ENCODE assay signal across 18 mouse cellular contexts in genomic region chr14:121829816-121830442, GRCm38 (mm10). TPM values are rescaled to one million over a fixed set of nuclear protein-coding genes. Genes with fewer than 3 reads are reported as not detected.
A peak's percentile ranks its signal among the peaks of the same experiment; 100 is the strongest.
DNase-seq lines count a peak whose midpoint lies in the region; ATAC-seq and TF ChIP-seq lines count a peak whose summit lies in the region.
"Had no signal": no experiment of that assay in that cellular context is flagged by ENCODE, and none has a peak within 500 bp of the region (broad histone marks: within the 10 kb centered on the region; RNA-seq: fewer than 3 reads in every experiment).

No protein-coding gene starts in this region.

- no peaks in the 10 kb centered on the region for H3K36me3 ChIP-seq in spleen, adult 2 months (ENCODE audit: control insufficient read depth, insufficient read depth, low read length)
- no peaks in the 10 kb centered on the region for H3K36me3 ChIP-seq in splenic B cell, adult 2 months (ENCODE audit: control insufficient read depth, insufficient read depth, low read length, poor library complexity, severe bottlenecking)
- H3K36me3 ChIP-seq in hindbrain, embryonic 11.5 days (ENCODE audit: control insufficient read depth, insufficient read depth, low read length) = no peaks in the 10 kb centered on the region
- H3K36me3 ChIP-seq: embryonic facial prominence, embryonic 10.5 days; lung, embryonic 15.5 days; midbrain, embryonic 10.5 days had no signal

- no peak for TF ChIP-seq POLR2A in spleen, adult 2 months (IDR thresholded peaks at IDR 0.05; ENCODE audit: low read depth, low read length)

- no peak overlapping the region for H3K4me3 ChIP-seq in spleen, adult 2 months (ENCODE audit: extremely low read depth, insufficient read depth, insufficient read length)
- no peak overlapping the region for H3K4me3 ChIP-seq in hindbrain, embryonic 11.5 days (ENCODE audit: low read depth, low read length)
- H3K4me3 ChIP-seq: embryonic facial prominence, embryonic 10.5 days; erythroblast, embryonic 14.5 days; lung, embryonic 15.5 days; midbrain, embryonic 10.5 days had no signal

- peak in 1 of 2 experiments; percentile 22 for DNase-seq in spleen, adult 2 months (ENCODE audit: low read depth in 1 of 2, low spot score in 2 of 2)
- no peak for DNase-seq in spleen, adult 12 weeks (ENCODE audit: low spot score)
- peak; percentile 5 for DNase-seq in splenic B cell, adult 2 months (ENCODE audit: low read depth, low spot score)
- DNase-seq in hindbrain, embryonic 11.5 days (ENCODE audit: low spot score) = no peak
- no peak for DNase-seq in testis, postnatal 10 days (ENCODE audit: low spot score)
- DNase-seq in heart, postnatal 25 days (ENCODE audit: low spot score) = no peak
- DNase-seq: B cell, adult 2 months; cerebellum, postnatal 14 days; forebrain, postnatal 0 days; kidney, adult 18-20 months; kidney, postnatal 25 days had no signal

- H3K9ac ChIP-seq in hindbrain, embryonic 11.5 days (ENCODE audit: low read depth, low read length) = no peak overlapping the region
- H3K9ac ChIP-seq: forebrain, postnatal 0 days; hindbrain, embryonic 14.5 days; lung, embryonic 15.5 days had no signal

- H3K27me3 ChIP-seq in spleen, adult 2 months (ENCODE audit: control insufficient read depth, insufficient read depth, low read length) = no peaks in the 10 kb centered on the region
- no peaks in the 10 kb centered on the region for H3K27me3 ChIP-seq in splenic B cell, adult 2 months (ENCODE audit: control insufficient read depth, insufficient read depth, low read length, poor library complexity, severe bottlenecking)
- H3K27me3 ChIP-seq in hindbrain, embryonic 11.5 days (ENCODE audit: control insufficient read depth, insufficient read depth, low read length) = no peaks in the 10 kb centered on the region
- H3K27me3 ChIP-seq: lung, embryonic 15.5 days had no signal

- peaks cover 2% of the 10 kb centered on the region; the same call in 1 of the 2 replicates for H3K4me1 ChIP-seq in spleen, adult 2 months (ENCODE audit: control insufficient read depth, insufficient read depth, insufficient read length)
- H3K4me1 ChIP-seq in hindbrain, embryonic 11.5 days (replicated peaks; ENCODE audit: control insufficient read depth, insufficient read depth, low read length) = no peaks in the 10 kb centered on the region
- H3K4me1 ChIP-seq: midbrain, embryonic 10.5 days had no signal

- H3K9me3 ChIP-seq in hindbrain, embryonic 11.5 days (ENCODE audit: control insufficient read depth, low read length) = no peaks in the 10 kb centered on the region
- H3K9me3 ChIP-seq: lung, embryonic 15.5 days had no signal

- 19% methylated on average over 4 of the region's 4 CpGs for WGBS in spleen, adult 2 months
- WGBS in hindbrain, embryonic 11.5 days = 94% methylated on average over 4 of the region's 4 CpGs

- intact Hi-C loops in heart, postnatal 25 days (cut with DNase I) = no loop called here

- no peak for TF ChIP-seq CTCF in spleen, adult 2 months (IDR thresholded peaks at IDR 0.05; ENCODE audit: extremely low read depth, insufficient read depth, insufficient read length, insufficient replicate concordance)

- ATAC-seq in hematopoietic stem cell, adult 5-6 weeks (replicated peaks in 1 of 2; ENCODE audit: insufficient read depth in 1 of 2, low FRiP score in 2 of 2, low TSS enrichment in 1 of 2, low read depth in 1 of 2, poor library complexity in 2 of 2, severe bottlenecking in 2 of 2) = peak; percentile 94 to 98
- ATAC-seq in hindbrain, embryonic 11.5 days (ENCODE audit: low FRiP score) = no peak
- ATAC-seq in erythroid progenitor cell, adult 5-6 weeks (replicated peaks; ENCODE audit: low FRiP score, poor library complexity, severe bottlenecking) = no peak
- ATAC-seq: forebrain, postnatal 0 days had no signal

- no peak overlapping the region for H3K4me2 ChIP-seq in hindbrain, embryonic 11.5 days (replicated peaks; ENCODE audit: low read depth, low read length)
- H3K4me2 ChIP-seq: hindbrain, embryonic 14.5 days; lung, embryonic 15.5 days had no signal

- H3K27ac ChIP-seq in spleen, adult 2 months (ENCODE audit: insufficient read depth, low read length) = peak overlapping the region; percentile 58; the same call in 1 of the 2 replicates
- H3K27ac ChIP-seq in hindbrain, embryonic 11.5 days (ENCODE audit: low read depth, low read length) = no peak overlapping the region
- H3K27ac ChIP-seq: embryonic facial prominence, embryonic 10.5 days; hindbrain, embryonic 14.5 days; lung, embryonic 15.5 days; midbrain, embryonic 10.5 days had no signal

RNA-seq across cellular contexts. Expression of gene Dock9, which starts 32.3 kb away (rescaled TPM):
- polyA plus RNA-seq in spleen, adult 2 months (2012; rRNA removed) = 6.7 and 7.8 TPM in 2 replicates
- 16.8 and 19.6 TPM in 2 replicates for total RNA-seq in hematopoietic stem cell, adult 5-6 weeks (2017)
- 5.4 and 6.0 TPM in 2 replicates for polyA plus RNA-seq in hindbrain, embryonic 11.5 days (2014; fragmentation: Nextera tagmentation; extraction: Ambion mirVana)
- 1.4 and 1.7 TPM in 2 replicates for total RNA-seq in erythroid progenitor cell, adult 5-6 weeks (2015; ENCODE audit: low replicate concordance)
- 1.1 and 1.7 TPM in 2 replicates for total RNA-seq in erythroid progenitor cell, adult 5-6 weeks (2017; ENCODE audit: low replicate concordance)
- total RNA-seq in heart, postnatal 25 days (2021) = 10 to 100 TPM; 28.7 to 34.2 TPM

RNA-seq across cellular contexts. Expression of gene Ubac2, which starts 48.5 kb away (rescaled TPM):
- 45.3 and 61.2 TPM in 2 replicates for polyA plus RNA-seq in spleen, adult 2 months (2012; rRNA removed)
- total RNA-seq in hematopoietic stem cell, adult 5-6 weeks (2017) = 23.1 and 26.0 TPM in 2 replicates
- polyA plus RNA-seq in hindbrain, embryonic 11.5 days (2014; fragmentation: Nextera tagmentation; extraction: Ambion mirVana) = 64.7 and 66.3 TPM in 2 replicates
- 8.4 and 23.4 TPM in 2 replicates for total RNA-seq in erythroid progenitor cell, adult 5-6 weeks (2015; ENCODE audit: low replicate concordance)
- 6.2 and 6.4 TPM in 2 replicates for total RNA-seq in erythroid progenitor cell, adult 5-6 weeks (2017; ENCODE audit: low replicate concordance)
- 10 to 100 TPM; 25.9 to 27.4 TPM for total RNA-seq in heart, postnatal 25 days (2021)

Comparison
In these comparisons a context has a peak if more than half of its experiments do, and no peak if none do; other contexts are left out.
1. ATAC-seq: peak in hematopoietic stem cell, adult 5-6 weeks (2 of 2); none in hindbrain, embryonic 11.5 days (single experiment) and erythroid progenitor cell, adult 5-6 weeks (single experiment).